Mouse (Mus musculus) layer of hippocampus, adult 8-10 months (tissue): Measurements from ENCODE around the gene Tmem178. TPM values are rescaled to one million over a fixed set of nuclear protein-coding genes. Genes with fewer than 3 reads are reported as not detected.
"Not testable (repeated sequence)": the region's sequence is repeated elsewhere in the genome, so short reads cannot be mapped to it uniquely, and the experiment has no call there.

ENCODE experiments used
- DNase-seq, 2 experiments: peaks; one replicate each; pipeline ENCODE4 v3.0.0; 2022; ENCODE audit warnings: low spot score in 2 of 2
- total RNA-seq, 4 experiments: library from RNA; stranded (reverse); gene quantifications; 2 replicates each; pipeline ENCODE4 v1.2.4; 2022

The Tmem178 gene
- total RNA-seq, 4 experiments from 2014 or later, result 92.1 to 105 (median 98.5) TPM

DNA sequence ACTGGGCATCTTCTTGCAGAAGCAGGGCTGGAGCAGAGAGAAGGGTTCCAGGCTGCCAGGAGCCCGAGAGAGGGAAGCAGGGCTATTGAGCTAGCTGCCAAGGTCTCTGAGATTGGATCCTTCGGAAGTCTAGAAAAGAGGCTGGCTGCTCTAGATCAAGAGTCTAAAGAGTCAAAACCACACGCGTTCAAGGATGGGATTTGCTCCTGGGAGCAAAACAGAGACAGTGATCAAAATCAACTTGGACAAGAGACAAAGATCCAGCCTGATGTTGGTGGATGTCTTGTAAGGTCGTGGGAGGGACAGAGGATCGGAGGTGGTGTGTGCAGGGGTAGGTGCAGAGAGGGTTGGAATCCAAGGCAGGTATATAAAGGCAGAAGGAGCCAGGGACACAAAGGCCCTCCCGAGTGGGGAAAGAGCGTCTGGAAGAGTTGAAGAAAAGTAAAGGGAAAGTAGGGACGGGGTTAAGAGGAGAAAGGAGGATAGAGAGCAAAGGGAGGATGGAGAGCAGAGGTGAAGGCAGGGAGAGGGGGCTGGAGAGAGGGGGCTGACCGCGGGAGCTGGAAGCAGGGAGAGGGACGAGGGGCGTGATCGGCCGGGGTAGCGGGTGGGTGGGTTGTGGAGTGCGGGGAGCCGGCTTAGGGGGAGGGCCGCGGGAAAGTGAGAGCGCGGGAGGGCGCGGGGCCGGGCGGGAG, 450 bp upstream of the Tmem178 start:
- no peak for DNase-seq

DNA sequence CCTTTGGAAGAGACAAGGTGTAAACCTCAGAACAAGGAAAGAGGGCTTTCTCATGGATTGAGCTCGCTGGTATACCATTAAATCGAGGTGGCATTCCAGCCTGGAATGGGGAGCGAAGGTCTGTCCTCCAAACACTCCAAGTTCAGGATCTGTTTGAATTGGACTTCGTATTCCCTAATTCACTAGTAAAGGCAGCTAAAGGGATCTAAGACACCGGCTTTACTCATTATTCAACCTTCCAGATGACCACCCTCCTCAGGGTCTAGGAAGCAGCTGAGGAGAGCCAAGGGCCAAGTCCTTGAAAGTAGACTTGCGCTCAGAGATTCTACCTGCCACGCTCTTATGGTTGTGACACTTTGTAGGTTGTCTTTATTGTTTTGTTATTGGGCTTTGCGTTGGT, 1.1 kb downstream of the Tmem178 start:
- DNase-seq, result not testable (repeated sequence)

DNA sequence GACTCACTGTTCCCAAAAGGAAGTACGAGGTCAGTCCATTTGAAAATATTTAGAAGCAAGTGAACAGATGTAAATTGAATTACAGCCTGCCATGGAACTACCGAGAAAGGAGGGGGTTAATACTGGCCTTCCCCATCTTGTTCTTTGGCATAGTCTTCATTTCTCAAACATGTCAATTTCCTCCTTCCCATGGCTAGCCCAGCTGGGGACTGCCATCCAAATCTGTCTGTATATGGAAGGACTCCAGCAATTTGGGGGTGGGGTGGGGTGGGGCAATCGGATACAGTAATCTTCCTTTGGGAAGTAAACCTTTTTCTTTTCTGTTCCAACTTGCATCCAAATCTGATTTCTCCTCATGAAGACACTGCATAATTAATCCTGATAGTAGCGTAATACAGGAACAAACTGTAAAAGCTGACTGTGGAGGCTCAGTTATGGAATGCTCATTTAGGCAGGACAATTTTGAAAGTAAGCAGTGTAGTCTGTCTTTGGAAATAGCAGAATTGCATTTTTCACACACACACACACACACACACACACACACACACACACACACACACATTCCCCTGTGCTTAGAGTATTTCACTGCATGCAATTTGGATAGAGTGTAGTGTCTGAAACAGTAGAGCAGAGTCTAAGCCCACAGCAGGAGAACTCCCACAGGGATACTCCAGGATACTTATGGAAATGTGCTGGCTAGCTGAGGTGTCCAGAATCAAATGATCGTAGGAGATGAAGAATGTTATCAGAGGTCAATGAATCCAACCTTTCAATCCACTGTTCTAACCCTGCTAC, 1.9 kb downstream of the Tmem178 start:
- no peak for DNase-seq

DNA sequence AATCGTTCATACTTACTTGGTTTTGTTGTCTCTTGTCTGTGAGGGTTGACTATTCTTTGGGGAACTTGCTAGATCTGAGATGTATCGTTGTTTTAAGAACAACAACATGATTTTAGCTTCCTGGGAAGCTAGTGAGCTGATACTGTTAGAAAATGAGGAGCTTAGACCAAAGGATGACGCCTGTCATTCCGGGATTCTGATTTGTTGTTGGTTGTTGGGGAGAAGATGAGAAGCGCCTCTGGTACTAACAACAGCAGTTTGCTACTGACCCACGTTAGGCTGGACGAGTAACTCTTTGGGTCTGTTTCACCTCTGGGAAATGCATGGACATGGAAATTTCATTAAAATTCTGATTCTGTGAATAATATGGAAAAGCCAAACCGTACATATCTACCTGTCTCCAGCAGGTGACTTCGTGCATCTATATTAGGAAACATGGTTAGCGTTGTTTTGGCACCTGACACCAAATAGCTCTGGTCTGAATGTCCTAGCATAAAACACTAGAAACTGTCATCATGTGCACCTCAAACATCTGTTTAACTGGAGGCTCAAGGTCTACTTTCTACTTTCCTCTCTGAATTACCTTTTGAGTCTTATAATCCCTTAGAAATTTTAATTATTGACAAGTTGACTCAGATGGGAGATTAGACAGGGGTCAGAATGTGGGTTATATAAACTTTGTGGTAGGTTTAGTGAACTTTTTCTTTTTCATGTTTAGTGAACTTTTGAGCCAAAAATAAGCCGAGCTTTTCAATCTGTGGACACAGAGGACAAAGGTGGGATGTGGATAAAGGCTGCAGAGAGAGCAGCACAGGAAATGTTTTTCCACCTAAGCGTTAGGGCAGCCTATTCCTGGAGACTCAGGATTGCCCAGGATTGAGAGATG, 2.9 kb downstream of the Tmem178 start:
- DNase-seq, result no peak

DNA sequence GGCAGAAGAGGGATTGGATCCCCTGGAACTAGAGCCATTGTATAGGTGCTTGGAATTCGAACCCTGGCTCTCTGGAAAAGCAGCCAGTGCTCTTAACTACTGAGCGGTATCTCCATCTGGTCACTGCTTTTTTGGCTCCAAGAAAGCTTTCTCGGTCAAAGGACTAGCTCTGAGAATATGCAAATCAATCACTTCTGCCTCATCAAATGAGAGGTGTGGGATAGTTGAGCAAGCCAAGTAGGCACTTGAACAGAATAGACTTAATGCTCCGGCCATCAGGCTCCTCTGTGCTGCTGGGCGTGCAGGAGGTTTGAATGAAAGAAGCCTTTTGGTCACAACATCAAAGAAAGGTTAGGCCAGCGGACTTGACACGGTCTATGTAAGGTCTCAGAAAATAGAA, 5.0 kb downstream of the Tmem178 start:
- DNase-seq, result no peak

DNA sequence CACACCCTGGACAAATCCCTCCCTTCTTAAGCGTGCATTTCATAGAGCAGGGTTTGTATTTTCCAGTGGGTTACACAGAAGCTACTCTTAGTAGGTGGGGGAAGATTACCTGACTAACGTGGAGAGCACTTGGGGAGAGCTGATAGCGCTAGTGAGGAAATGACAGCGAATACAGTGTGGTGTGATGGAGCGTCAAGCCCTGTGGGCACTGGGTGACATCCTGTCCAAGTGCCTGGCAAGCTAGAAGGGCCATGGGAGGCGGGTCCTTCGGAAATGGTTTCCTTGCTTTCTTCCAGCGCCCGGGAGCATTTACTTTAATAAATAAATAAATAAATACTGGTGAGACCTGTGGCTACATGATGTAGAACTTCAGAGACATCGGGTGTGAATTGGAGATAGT, 5.5 kb downstream of the Tmem178 start:
- DNase-seq, result no peak

DNA sequence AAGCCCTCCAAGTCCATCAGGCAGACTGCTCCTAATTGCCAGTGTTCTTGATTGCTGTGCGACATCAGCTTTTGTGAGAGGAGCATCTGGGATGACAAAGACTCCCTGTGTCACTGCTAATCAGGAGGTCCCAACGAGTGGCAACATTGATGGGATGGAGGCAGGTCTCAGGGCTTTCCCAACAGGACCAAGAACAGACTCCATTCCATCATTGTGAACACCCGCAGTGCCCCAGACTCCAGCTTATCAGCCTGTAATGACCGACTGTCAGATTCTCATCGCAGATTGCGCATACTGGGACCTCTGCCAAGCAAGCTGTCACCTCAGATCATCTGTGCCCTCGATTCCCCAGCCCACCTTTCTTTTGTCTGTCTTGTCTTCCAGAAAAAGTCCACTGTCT, 7.9 kb downstream of the Tmem178 start:
- DNase-seq, result peak; percentile 48 to 64

DNA sequence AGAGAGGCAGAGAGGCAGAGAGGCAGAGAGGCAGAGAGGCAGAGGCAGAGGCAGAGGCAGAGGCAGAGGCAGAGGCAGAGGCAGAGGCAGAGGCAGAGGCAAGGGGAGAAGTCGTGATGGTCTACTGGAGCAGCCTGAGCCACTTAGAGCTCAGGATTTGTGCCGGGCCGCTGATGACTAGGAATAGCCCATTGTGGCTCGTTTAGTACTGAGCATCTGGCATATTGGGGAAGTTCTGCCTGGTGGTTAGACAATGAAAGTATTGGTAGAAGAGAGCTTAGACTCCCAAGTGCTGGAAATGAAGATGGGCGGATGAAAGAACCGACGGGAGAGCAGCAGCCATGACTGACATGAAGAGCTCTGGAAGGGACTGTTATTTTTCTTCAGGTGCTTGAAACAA, 11.0 kb downstream of the Tmem178 start:
- no peak for DNase-seq

DNA sequence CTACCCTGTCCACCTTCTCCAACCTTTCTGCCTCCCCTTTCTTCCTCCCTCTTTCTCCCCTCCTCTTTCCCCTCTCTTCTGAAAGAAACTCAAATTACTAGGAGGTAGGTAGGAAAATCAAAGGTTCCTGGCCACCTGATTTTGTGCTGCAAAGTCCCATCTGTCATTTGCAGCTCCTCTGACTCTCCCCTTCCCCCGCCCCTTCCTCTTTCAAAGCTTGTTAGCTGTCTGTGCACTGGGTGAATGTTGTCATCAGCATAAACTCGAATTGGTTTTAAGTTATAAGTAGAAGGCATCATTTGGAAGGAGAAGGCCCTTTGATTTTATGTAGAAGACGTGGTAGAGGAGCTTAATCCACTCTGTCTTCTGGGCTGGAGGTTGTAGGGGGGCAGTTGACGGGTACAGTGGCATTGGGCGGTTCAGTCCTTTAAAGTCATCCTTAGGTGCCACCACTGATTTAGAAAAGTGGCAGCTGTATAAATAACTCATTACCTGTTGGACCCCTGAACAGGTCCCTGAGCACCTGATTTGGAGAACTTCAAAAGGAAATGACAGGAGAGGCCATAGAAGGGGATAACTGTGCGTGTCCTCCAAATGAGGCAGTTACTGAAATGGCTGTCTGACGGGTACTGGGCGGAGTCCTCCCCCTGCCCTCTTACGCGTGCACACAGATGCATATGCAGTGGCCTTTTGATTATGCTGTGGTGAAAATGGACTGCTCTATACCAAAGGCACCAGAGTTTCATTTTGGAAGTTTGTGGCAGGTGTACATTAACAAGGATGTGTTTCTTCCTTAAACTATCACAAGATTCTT, 11.8 kb downstream of the Tmem178 start:
- no peak for DNase-seq

DNA sequence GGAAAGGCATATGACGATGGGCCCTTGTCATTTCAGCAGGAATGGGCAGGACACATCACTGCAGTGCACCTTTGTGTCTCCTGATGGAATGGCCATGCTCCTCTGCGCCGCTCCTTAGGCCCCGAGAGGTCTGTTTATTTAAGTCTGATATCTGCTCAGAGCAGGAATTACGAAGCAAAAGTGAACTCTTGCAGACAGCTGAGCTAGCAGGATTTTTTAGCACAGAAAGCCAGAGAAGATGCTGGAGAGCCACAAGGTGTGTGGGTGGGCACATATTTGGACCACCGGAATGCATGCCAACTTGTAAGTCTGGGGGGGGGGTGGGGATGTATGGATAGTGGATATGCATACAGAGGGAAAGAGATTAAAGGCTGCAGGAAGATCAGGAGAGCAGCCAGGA, 13.9 kb downstream of the Tmem178 start:
- peak in 1 of 2 experiments; percentile 46 for DNase-seq

DNA sequence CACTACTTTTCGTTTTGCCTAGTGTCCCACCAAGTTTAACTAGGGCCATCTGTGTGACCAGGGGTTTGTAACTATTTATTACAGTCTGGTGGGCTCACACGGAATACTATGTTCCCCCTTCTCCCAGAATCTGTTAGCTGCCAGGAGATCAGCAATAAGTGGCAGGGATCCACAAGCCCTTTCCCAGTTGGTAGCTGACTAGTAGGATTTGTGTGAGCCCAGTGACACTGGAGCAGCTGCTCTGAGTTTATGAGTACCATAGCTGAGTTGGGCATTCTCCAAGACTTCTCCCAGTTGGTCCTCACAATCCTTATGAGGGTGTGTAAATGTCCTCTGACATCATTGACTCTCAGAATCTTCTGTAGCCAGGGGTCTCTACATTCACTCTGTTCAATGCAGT, 15.4 kb downstream of the Tmem178 start:
- DNase-seq, result no peak

DNA sequence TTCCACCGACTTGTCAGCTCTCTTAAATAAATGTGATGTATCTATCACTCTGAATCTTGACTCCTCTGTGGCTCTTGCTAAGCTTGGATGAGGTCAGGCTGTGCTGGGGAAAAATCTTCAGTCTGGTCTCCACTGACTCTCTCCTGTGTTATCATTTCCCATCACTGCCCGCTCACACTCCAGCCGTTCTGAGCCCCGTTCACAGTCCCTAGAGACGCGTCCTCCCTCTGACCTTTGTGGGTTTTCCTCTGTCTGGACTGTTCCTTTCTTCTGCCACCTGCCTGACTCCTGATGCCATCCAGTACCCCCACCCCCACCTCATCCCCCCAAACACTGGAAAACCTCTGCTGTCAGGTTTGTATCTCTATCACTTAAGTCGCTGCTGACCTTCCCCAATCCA, 23.0 kb downstream of the Tmem178 start:
- DNase-seq, result no peak

DNA sequence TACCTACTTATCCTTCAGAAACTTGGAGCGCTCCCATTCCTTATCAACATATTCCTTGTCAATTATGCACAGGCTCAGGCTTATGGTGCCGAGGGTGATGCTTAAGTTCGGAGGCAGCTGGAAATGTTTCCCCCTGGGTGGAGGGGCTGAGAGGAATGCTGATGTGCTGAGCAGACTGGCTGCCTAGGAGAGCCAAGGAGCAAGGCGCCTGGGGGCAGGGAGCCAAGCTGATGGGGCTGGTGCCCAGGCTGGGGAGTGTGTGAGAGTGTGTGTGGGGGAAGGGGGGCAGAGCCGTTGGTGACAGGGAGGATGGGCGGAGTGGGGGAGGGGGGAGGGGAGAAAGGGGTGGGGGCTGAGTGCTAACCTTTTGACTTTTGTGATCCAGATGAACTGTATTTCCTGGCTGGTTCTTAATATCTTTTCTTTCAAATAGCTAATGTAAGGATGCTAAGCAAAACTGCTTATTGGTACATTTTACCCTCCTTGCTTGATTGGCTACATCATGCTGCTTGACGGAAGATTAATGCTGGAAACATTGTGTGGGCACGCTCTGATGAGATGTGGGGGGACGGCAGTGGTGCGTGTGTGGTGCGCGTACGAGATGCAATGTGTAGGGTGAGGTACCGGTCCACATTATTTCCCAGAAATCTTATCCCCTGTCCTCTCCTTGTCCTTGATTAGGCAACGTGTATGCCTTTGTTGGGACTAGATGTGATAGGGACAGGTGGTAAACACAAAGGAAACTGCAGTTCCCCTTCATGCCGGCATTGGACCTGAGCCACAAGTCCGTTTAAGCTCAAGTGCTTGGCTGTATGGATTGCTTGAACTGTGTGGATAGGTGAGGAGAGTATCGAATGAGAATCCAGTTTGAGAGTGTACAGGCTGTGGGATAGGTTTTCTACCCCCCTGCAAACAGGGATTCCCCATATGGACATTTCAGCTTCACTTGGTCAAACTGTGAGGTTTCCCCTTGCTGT, 25.5 kb downstream of the Tmem178 start:
- DNase-seq, result peak; percentile 49 to 52

DNA sequence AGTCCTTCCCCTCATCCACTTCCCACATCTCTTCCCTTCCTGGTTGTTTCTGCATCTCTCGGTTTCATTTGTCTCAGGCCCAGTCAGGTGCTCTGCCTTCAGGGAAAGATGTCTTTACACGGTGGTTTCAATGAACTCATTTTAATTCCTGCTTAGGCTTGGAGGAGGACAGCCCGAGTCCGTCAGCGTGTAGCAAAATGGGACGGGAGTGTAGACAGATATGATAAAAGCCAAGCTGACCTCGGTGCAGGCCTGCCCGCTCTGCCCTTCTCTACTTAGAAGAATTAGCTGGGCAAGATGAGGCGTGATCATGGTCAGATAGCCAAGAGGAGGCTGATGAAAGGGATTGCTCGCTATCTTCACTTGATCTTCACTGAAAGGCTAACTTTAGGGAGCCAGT, 26.3 kb downstream of the Tmem178 start:
- no peak for DNase-seq

DNA sequence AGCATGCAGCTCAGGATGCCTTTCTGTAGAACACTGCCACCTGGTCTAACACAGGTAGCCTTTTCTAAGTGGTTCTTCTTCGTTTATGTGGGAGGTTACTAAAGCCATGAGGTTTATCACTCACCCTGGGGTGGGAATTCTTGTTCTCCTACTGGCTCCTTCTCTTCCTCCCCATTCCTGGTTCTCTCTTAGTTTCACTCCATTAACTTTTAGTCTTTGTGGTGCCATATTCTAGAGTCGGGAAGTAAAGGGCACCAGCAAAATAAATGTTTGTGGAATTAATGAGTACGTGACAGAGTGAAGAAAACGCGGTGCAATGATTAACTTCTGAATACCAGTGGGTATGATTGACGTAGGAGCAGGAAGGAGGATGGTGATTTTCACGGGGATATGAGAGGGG, 28.5 kb downstream of the Tmem178 start:
- no peak for DNase-seq

DNA sequence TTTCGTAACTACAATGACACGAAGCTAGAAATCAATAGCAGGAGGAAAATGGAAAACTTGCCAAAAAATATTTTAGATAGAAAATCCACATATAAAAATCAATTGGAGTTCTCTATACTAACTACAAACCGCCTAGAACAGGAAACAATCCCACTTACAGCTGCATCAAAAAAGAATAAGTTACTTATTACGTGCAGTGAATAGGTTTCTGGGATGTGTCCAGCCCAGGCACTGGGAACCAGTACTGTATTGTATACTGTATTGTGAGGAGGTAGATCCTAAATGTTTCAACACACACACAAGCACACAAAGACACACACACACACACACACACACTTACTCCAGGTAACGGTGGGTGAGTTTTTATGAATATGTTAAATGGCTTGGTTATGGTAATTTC, 32.8 kb downstream of the Tmem178 start:
- DNase-seq, result no peak

DNA sequence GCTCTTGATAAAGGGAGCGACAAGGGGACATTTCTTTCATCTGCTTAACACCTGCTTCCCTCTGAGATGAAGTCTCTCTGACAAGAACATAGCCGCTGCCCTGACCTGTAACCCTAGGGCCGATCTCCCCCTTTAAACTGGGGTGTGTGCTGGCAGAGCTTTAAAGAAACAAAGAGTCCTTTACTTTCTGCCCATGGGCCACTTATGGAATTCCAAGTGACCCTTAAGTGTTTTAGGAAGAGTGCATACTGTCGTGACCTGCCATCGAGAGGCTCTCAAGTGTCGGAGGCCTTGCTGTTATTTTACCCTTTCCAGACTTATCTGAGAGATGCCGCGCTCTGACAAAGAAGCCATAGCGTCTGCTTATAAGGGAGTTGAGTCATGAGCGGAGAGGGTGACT, 35.7 kb downstream of the Tmem178 start:
- DNase-seq, result no peak

DNA sequence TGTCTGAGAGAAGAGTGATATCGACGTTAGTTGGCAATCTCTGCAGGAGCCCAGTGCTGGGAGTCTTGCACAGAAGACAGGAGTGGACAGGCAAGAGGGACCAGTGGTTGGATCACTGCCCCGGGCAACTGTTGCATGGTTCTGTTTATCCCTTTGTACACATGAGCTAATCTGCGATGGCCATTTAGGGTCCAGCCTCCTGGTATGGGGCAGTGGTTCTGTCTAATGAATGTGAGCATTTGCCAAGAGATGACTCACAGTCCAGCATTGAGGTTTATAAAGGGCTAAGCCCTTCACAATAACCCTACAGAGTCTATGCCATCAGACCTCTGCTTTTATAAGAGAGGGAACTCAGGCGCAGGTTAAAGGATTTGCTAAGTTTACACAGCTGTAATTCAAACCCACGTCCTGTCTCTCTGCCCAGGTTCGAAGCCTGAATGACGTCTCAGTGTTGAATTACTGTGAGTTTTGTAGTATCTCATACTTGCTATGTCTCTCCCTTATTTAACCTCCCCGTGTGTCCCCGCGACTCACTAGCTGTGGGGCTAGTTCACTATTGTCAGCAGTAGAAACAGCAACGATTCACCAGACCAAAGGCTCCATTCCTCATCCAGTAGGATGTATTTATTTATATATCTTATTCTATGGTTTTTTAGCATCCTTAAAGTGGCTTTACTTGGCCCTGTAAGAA, 37.4 kb downstream of the Tmem178 start:
- no peak for DNase-seq

DNA sequence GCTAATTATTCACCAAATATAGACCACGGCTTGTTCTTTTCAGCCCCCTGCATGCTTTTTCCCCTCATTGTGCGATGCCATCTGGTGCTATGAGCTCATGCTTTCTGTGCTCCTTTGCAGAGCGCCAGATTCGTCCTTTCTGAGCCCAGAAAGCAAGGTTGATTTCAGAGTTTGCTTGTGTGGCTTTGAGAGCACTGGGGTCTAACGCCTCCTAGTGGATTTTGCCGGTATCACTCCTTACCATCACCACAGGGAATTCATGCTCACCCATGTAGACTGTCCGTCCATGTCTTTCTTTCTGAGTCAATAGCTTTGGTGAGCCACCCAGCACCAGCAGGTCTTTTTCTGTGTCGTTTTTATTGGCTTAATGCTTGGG, 38.0 kb downstream of the Tmem178 start:
- DNase-seq, result peak; percentile 90 to 96
